Mouse (Mus musculus): ENCODE data around the gene Kcnn1.

The Kcnn1 gene

DNA sequence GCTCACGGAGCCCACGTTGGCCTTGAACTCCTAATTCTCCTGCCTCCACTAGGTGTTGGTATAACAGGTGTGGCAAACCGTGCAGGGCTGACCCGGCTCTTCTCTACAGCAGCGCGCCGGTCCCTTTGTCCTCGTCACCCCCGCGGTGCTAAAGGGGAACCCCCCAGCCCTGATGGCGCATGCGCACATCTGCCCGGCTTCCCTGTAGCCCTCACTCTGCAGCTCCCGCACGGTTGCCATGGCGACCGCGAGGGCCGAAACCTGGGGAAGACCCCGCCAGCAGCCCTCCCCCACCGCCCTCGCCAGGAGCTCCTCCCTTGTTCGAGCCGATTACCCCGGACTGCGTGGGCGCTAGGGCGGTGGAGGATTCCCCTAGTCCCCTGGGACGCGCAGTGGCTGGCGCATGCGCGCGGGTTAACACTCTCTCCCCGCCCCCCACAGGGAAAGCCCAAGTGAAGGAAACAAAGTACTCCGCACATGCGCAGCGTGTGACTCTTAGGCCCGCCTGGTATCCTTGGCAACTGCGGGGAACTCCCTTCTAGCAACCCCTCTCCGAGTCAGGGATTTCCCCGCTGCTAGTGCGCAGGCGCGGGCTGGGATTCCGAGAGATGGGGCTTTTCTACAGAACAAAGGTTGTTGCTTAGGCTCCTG, 2.4 kb upstream of the Kcnn1 start:
- peak; percentile 99 for DNase-seq

- DNase-seq, result no peak
Measured at GRCm38 (mm10) chr8:70864712-70865221, 1.7 kb upstream of the Kcnn1 start.

DNA sequence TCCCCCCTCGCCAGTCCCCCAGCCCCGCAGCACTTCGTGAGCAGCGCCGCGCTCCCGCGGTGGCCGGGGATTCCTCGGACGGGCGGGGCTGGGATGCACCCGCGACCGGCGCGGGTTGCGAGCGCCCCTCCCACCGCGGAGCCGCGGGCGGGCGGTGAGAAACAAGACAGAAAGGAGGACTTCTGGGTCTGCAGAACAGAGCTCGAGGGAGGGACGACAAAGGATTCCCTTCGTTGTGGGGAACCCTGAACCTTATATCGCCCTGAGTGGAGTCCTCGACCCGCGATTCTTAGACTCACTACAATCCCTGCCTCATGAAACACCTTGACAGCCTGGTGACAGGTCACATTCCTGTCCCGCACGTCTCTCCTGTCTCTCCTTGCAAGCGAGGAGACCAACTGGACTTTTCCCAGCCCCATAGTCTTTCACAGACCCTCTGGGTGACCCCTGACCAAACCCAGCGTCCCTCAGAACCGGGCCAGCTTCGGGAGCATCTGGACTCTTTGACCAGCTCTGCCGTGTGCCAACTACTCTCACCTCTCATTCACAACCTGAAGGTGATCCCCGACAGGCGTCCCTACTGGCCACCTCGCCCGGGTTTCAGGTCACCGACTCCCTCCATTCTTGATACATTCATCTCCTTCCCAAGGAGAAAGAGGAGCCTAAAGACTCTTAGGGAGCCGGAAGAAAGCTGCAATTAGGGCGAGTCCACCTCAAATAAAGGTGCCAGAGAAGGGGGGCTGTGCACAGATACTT, 1.1 kb upstream of the Kcnn1 start:
- DNase-seq, result no peak

- DNase-seq, result no peak
Measured at GRCm38 (mm10) chr8:70857516-70857915, 5.5 kb downstream of the Kcnn1 start.

DNA sequence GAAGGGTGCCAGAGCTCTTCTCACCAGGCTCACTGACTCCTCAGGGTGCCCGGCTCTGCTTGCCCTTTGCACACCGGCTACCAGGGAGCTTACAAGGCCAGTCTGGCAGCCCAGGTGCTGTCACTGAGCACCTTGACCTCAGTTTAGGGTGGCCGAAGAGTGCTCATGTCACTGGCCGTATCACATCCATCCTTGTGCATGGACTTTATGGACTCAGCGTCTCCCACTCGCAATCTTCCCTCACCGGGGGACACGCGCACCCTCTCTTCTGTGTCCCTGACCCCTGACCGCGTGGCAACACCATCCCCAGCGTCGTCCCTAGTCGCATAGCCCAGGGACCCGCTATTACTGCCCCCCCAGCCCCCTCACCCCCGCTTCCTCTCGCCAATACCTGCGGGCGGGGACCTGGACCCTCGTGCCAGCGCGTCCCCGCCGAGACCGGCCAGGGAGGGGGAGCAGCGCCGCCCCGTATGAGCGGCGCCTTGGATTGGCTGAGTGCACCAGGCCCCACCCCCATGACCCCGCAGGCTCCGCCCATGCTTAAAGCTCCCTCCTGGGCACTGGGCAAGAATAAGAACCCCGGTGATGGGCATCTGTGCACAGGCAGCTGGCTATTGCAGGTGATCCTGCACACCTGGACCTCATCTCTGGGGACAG, 6.4 kb downstream of the Kcnn1 start:
- DNase-seq, result peak; percentile 77 to 78

- no peak for DNase-seq
Measured at GRCm38 (mm10) chr8:70856028-70856427, 7.0 kb downstream of the Kcnn1 start.

DNA sequence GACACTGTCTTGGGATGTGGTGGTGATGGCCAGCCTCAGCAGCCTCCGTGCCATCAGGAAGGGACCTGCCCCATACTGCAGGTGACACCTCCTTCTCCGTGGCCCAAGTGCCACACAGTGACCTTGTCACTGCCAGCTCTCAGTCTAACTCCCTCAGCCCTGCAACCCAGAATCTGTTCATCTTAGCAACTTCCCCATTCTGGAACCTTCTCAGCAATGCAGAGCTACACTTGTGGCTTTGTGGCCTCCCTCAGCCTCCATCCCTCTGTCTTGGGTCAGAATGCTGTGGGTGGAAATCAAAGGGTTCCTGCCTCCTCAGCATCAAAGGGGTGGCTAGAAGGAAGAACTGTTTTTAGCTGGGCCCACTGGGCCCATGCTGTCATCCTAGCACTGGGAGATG, 9.2 kb downstream of the Kcnn1 start:
- no peak for DNase-seq

GRCm38 (mm10) chr8:70852595-70853231, 10.3 kb downstream of the Kcnn1 start:
- DNase-seq, result no peak

- no peak for DNase-seq
Measured at GRCm38 (mm10) chr8:70851837-70852236, 11.2 kb downstream of the Kcnn1 start.

DNA sequence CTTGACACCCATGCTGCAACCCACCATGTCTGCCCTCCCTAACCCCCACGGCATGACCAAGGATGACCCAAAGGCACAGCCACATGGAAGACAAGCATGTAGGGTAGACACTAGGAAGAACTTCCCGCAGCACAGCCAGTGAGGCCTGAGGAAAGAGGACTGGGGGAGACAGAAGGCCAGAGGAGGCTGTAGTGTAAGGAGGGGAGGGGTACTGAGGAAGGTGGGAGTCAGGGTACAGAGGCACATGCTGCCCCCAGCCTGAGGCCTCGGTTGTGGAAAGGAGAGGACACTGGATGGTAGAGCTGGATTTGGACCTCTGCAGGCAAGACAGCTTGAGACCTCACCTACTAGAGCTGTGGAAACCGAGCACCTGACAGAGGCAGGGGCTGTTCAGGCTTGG, 12.1 kb downstream of the Kcnn1 start:
- no peak for DNase-seq

DNA sequence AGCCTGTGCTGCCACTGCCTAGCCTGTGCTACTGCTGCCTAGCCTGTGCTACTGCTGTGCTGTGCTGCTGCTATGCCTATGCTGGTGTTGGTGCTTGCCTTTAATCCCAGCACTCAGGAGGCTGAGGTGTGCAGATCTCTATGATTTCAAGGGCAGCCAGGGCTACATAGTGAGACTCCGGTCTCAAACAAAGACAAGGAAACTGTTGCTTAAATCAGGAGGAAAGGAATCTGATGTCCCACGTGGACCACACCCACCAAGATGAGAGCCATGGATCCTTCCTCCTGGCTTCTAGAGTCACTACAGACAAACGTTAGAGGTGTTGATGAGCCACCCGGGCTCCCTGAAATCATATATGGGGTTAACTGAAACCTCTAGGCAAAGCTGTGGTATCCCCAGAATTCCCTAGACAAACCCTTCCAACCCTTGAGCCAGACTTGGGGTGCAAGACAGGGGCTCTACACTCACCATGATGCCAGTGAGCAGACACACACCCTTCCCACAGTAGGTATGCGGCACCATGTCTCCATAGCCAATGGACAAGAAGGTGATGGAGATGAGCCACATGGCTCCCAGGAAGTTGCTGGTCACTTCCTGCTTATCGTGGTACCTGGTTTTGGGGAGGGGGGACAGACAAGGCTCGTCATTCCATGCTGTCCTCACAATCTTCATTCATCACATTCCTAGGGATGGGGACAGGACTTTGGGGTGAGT, 12.8 kb downstream of the Kcnn1 start:
- no peak for DNase-seq

DNA sequence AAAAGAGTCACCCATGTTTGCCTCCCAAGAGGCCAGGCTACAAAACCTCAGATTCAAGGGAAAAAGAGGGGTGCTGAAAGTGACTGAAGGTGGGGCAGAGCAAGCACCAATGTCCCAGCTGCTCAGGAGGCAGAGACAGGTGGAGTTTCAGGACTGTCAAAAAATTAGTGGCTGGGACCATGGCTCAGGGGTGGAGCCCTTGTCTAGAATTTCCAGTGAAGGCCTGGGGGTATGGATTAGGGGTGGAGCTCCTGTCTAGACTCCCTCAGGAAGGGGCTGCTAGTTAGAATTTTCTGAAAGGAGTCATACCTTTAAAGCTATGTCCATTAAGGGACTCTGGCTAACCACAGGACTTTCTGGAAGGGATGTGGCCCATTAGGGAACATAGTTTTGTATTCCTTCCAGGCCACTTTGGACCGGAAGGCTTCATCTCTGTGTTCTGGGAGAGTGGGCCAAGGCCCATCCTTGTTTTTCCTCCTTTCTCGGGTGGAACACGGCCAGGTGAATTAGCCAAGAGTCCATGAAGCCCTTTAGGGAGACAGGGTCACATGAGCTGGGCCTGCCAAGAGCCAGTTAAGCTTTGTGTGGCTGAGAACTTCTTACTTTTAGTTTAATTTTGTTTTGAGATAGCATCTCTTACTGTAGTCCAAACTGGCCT, 13.6 kb downstream of the Kcnn1 start:
- no peak for DNase-seq

GRCm38 (mm10) chr8:70846371-70847154, 16.5 kb downstream of the Kcnn1 start:
- no peak for DNase-seq

DNA sequence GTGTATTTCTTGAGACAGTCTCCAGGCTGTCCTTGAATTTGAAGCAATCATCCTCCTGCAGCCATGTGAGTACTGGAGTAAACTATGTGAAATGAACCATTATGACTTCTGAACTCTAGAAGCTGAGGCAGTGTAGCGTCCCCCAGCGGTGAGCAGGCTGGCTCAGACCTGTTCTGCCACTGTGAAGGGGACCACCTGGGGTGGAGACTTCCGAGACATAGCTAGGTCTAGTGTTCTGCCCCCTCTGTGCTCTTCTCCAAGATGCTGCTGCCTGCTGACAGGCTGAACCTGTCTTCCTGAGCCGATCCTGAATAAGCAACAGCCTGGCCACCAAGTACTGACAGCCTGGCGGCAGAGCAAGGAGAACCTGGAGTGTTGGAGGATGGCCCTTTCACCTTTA, 17.9 kb downstream of the Kcnn1 start:
- DNase-seq, result no peak

DNA sequence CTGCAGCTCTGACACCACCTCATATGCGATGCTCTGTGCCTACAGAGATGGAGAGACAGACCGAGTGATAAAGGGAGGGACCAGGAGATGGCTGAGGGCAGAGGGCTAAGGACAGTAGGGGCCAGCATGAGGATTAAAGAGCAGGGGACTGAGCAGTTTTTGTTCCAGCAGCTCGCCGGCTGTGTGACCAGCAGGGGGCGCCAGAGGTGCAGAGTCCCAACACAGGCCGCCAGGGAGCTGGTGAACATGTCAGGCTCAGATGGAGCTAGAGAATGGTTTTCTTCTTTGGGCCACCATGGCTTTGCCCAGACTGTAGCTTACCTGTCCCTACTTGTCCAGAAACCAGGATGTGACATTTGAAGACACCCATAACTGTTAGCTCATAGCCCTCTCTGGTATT, 18.5 kb downstream of the Kcnn1 start:
- peak; percentile 84 to 88 for DNase-seq

GRCm38 (mm10) chr8:70843941-70844340, 19.1 kb downstream of the Kcnn1 start:
- DNase-seq, result no peak

GRCm38 (mm10) chr8:70843214-70843773, 19.8 kb downstream of the Kcnn1 start:
- DNase-seq, result no peak

- DNase-seq, result no peak
Measured at GRCm38 (mm10) chr8:70842484-70842883, 20.6 kb downstream of the Kcnn1 start.

DNA sequence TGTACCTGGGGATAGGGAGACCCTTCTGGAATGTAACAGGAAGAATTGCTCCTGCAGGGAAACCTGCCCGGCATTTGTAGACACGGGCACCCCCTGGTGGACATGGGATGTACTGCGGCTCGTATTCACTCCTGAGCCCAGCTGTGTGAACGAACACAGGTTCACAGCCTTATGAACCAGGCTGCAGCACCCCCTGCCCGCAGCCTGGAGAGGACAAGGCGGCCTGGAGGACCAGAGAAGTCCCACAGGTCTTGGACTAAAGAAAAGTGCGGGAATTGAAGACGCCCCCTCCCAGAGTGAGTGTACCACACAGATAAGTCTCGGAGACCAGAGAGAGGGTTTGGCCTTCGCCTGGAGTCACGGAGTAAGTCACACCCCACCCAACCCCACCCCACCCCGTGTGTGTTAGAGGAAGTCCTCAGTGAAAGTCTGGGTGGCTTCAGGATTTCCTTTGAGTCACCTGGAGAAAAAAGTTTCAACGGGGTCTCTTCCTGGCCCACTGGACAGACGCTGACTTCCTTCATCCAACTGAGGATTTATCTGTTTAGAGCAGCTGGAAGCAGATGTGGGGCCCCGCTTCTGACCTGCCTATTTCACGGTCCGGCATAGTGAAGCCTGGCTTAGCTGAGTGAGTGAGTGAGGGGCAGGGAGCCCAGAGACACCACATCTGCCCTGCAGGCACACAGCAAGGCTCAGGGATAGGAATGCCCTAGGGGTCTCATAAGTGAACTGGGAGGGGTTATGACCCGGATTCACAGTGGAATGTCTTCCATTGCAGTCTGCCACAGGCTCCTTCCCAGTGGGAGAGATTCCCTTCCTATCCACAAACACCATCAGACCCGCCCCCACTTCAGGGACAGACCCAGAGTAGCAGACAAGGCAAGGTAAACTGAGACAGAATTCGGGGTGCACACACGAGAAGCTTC, 21.6 kb downstream of the Kcnn1 start:
- DNase-seq, result peak; percentile 87 to 90

DNA sequence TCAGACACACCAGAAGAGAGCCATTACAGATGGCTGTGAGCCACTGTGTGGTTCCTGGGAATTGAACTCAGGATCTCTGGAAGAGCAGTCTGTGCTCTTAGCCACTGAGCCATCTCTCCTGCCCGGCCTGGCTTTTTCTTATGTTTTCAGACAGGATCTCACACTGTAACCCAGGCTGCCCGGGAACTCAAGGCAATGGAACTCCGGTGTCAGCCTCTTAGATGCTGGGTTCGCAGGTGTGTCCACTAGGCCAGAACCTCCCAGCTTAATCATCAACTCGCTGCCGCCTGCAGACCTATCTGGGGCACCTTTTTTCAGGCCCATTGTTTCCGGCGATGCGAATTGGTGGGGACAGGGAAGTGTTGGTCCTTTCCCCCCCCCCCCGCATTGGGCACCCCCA, 22.5 kb downstream of the Kcnn1 start:
- DNase-seq, result no peak

Data from lung, adult 18-20 months (tissue).